Mouse (Mus musculus) lung, adult 18-20 months (tissue): ENCODE data around the gene Prl8a1.

Experiments
- DNase-seq, 2 experiments: peaks; one replicate each; pipeline ENCODE4 v3.0.0; 2022; ENCODE audit warnings: mixed read lengths in 2 of 2

The Prl8a1 gene

GRCm38 (mm10) chr13:27582071-27582470 lies at the start of gene Prl8a1:
Gene Prl8a1, minus strand, starts transcription at chr13:27582171.
- DNase-seq, result no peak

GRCm38 (mm10) chr13:27610482-27610881 lies 28.5 kb upstream of the Prl8a1 start, which contains the start of gene Prl7b1:
Gene Prl7b1, minus strand, starts transcription at chr13:27610582.
- no peak for DNase-seq

GRCm38 (mm10) chr13:27564506-27564905 lies 17.5 kb downstream of the Prl8a1 start, which contains the start of gene Prl8a9:
Gene Prl8a9, minus strand, starts transcription at chr13:27564606.
- no peak for DNase-seq

GRCm38 (mm10) chr13:27553336-27553735 lies 28.6 kb downstream of the Prl8a1 start:
- DNase-seq, result no peak
